Mouse (Mus musculus): Measurements from ENCODE around the gene Nfia.

Nfia gene

GRCm38 (mm10) chr4:97783073-97783879 lies 10.7 kb downstream of the Nfia start:
- no peak for DNase-seq (ENCODE audit: low spot score)

GRCm38 (mm10) chr4:97784236-97784635 lies 11.7 kb downstream of the Nfia start:
- no peak for DNase-seq (ENCODE audit: low spot score)

- DNase-seq (ENCODE audit: low spot score) = no peak
Observed at GRCm38 (mm10) chr4:97785547-97786271, 13.2 kb downstream of the Nfia start.

- no peak for DNase-seq (ENCODE audit: low spot score)
Observed at GRCm38 (mm10) chr4:97786571-97786970, 14.0 kb downstream of the Nfia start.

- no peak for DNase-seq (ENCODE audit: low spot score)
Observed at GRCm38 (mm10) chr4:97787515-97787914, 15.0 kb downstream of the Nfia start.

- DNase-seq (ENCODE audit: low spot score) = no peak
Observed at GRCm38 (mm10) chr4:97788537-97788936, 16.0 kb downstream of the Nfia start.

- no peak for DNase-seq (ENCODE audit: low spot score)
Observed at GRCm38 (mm10) chr4:97793931-97794330, 21.4 kb downstream of the Nfia start.

- DNase-seq (ENCODE audit: low spot score) = no peak
Observed at GRCm38 (mm10) chr4:97794865-97795264, 22.3 kb downstream of the Nfia start.

GRCm38 (mm10) chr4:97795957-97796356 lies 23.4 kb downstream of the Nfia start:
- DNase-seq (ENCODE audit: low spot score) = no peak

GRCm38 (mm10) chr4:97796505-97796904 lies 24.0 kb downstream of the Nfia start:
- no peak for DNase-seq (ENCODE audit: low spot score)

- DNase-seq (ENCODE audit: low spot score) = no peak
Observed at GRCm38 (mm10) chr4:97803791-97804190, 31.3 kb downstream of the Nfia start.

GRCm38 (mm10) chr4:97804638-97805037 lies 32.1 kb downstream of the Nfia start:
- DNase-seq (ENCODE audit: low spot score) = no peak

GRCm38 (mm10) chr4:97805255-97805654 lies 32.7 kb downstream of the Nfia start:
- no peak for DNase-seq (ENCODE audit: low spot score)

- DNase-seq (ENCODE audit: low spot score) = no peak
Observed at GRCm38 (mm10) chr4:97805896-97806808, 33.6 kb downstream of the Nfia start.

- no peak for DNase-seq (ENCODE audit: low spot score)
Observed at GRCm38 (mm10) chr4:97806924-97807323, 34.4 kb downstream of the Nfia start.

GRCm38 (mm10) chr4:97808885-97809284 lies 36.4 kb downstream of the Nfia start:
- DNase-seq (ENCODE audit: low spot score) = no peak

- no peak for DNase-seq (ENCODE audit: low spot score)
Observed at GRCm38 (mm10) chr4:97809582-97810295, 37.2 kb downstream of the Nfia start.

GRCm38 (mm10) chr4:97810348-97810939 lies 37.9 kb downstream of the Nfia start:
- DNase-seq (ENCODE audit: low spot score) = no peak

- DNase-seq (ENCODE audit: low spot score) = no peak
Observed at GRCm38 (mm10) chr4:97813035-97813434, 40.5 kb downstream of the Nfia start.

- no peak for DNase-seq (ENCODE audit: low spot score)
Observed at GRCm38 (mm10) chr4:97813996-97814395, 41.5 kb downstream of the Nfia start.

GRCm38 (mm10) chr4:97814515-97814914 lies 42.0 kb downstream of the Nfia start:
- no peak for DNase-seq (ENCODE audit: low spot score)

Data from urinary bladder, postnatal 14 days (tissue).